Mouse (Mus musculus): Measurements from ENCODE around the gene Bad.

DNA sequence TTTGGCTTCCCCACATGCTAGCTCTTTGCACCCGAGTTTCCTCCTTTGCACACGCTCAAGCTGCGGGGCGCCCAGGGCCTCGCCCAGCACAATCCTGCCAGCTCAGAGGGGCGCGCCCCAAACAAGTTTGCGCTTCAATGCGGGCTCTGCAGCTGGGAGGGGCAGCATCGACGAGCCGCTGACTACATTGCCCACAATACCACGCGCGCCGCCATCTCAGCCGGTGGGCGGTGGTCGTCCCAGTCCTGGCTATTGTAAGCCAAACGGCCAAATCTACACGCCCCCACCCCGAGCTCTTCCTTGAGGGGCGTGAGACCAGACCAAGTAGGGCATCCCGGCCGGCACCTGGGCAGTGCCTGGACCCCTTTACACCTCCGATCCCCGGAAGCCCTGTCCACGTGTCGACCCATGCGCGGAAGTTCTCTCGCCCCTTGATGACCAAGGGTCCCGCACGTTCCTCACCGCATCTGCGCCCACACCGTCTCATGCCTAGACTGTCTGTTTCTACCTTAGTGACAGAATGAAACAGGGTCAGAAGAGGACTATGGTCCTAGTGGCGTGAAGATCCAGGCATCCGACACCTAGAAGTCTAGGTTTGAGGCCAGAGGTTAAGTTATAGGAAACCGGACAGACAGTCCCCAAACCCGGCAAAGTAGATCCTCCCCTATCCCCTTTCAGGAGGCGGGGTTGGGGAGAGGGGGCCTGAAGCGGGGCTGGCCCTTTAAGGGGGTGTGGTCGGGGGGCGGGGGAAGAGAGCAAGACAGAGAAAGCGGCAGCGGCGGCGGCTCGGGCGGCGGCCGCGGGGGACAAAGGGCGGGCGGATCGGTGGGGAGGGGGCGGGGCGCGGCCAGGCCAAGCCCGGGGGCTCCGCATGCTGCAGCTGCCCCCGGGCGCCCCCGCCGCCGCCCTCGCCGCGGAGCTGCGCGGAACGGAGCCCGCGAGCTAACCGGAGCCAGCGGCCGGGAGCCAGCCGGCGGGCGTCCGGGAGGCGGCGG is 32.8 kb downstream of the Bad start, which contains the start of gene Ppp1r14b:
- TF ChIP-seq CTCF (IDR thresholded peaks at IDR 0.05; ENCODE audit: extremely low read depth, insufficient read depth, insufficient read length, insufficient replicate concordance) (no peak), POLR2A (IDR thresholded peaks at IDR 0.05; ENCODE audit: low read depth, low read length) (no peak)
